Mouse (Mus musculus): Measurements from ENCODE around the gene Fsip1. TPM values are rescaled to one million over a fixed set of nuclear protein-coding genes. Genes with fewer than 3 reads are reported as not detected.

The Fsip1 gene
- polyA plus RNA-seq, 1 experiment from 2014 or later = 2.0 TPM

- no peaks in the 10 kb centered on the region for H3K36me3 ChIP-seq (ENCODE audit: control insufficient read depth, insufficient read depth, low read length)
- no peaks in the 10 kb centered on the region for H3K4me1 ChIP-seq (replicated peaks; ENCODE audit: control insufficient read depth, insufficient read depth, low read length)
- H3K27ac ChIP-seq (ENCODE audit: low read length) = no peak overlapping the region
- H3K4me3 ChIP-seq (ENCODE audit: low read length) = no peak overlapping the region
- 66% methylated on average over 3 of the region's 3 CpGs for WGBS
- ATAC-seq (ENCODE audit: low read depth) = no peak
- H3K9me3 ChIP-seq (ENCODE audit: control insufficient read depth, low read length) = no peaks in the 10 kb centered on the region
- no peaks in the 10 kb centered on the region for H3K27me3 ChIP-seq (ENCODE audit: control insufficient read depth, insufficient read depth, low read depth, low read length)
- no peak overlapping the region for H3K9ac ChIP-seq (ENCODE audit: low read length)
- no peak overlapping the region for H3K4me2 ChIP-seq (ENCODE audit: low read depth, low read length)
Measured at GRCm38 (mm10) chr2:118235614-118236013, 21.2 kb downstream of the Fsip1 start.

GRCm38 (mm10) chr2:118230544-118230943 lies 26.2 kb downstream of the Fsip1 start:
- no peaks in the 10 kb centered on the region for H3K9me3 ChIP-seq (ENCODE audit: control insufficient read depth, low read length)
- H3K4me2 ChIP-seq (ENCODE audit: low read depth, low read length) = no peak overlapping the region
- no peaks in the 10 kb centered on the region for H3K27me3 ChIP-seq (ENCODE audit: control insufficient read depth, insufficient read depth, low read depth, low read length)
- 36% methylated on average over 3 of the region's 3 CpGs for WGBS
- no peaks in the 10 kb centered on the region for H3K4me1 ChIP-seq (replicated peaks; ENCODE audit: control insufficient read depth, insufficient read depth, low read length)
- H3K36me3 ChIP-seq (ENCODE audit: control insufficient read depth, insufficient read depth, low read length) = no peaks in the 10 kb centered on the region
- ATAC-seq (ENCODE audit: low read depth) = peak; percentile 78
- H3K27ac ChIP-seq (ENCODE audit: low read length) = no peak overlapping the region
- H3K9ac ChIP-seq (ENCODE audit: low read length) = no peak overlapping the region
- H3K4me3 ChIP-seq (ENCODE audit: low read length) = no peak overlapping the region

GRCm38 (mm10) chr2:118228486-118229079 lies 28.2 kb downstream of the Fsip1 start:
- no peak overlapping the region for H3K9ac ChIP-seq (ENCODE audit: low read length)
- H3K4me2 ChIP-seq (ENCODE audit: low read depth, low read length) = no peak overlapping the region
- H3K27me3 ChIP-seq (ENCODE audit: control insufficient read depth, insufficient read depth, low read depth, low read length) = no peaks in the 10 kb centered on the region
- 88% methylated on average over 4 of the region's 4 CpGs for WGBS
- no peaks in the 10 kb centered on the region for H3K4me1 ChIP-seq (replicated peaks; ENCODE audit: control insufficient read depth, insufficient read depth, low read length)
- no peak for ATAC-seq (ENCODE audit: low read depth)
- no peaks in the 10 kb centered on the region for H3K9me3 ChIP-seq (ENCODE audit: control insufficient read depth, low read length)
- H3K27ac ChIP-seq (ENCODE audit: low read length) = no peak overlapping the region
- H3K36me3 ChIP-seq (ENCODE audit: control insufficient read depth, insufficient read depth, low read length) = no peaks in the 10 kb centered on the region
- H3K4me3 ChIP-seq (ENCODE audit: low read length) = no peak overlapping the region

GRCm38 (mm10) chr2:118225316-118226041 lies 31.3 kb downstream of the Fsip1 start:
- WGBS = 69% methylated on average over 10 of the region's 10 CpGs

GRCm38 (mm10) chr2:118217993-118218595 lies 38.7 kb downstream of the Fsip1 start:
- H3K4me3 ChIP-seq (ENCODE audit: low read length) = no peak overlapping the region
- no peaks in the 10 kb centered on the region for H3K4me1 ChIP-seq (replicated peaks; ENCODE audit: control insufficient read depth, insufficient read depth, low read length)
- no peak overlapping the region for H3K27ac ChIP-seq (ENCODE audit: low read length)
- no peak overlapping the region for H3K4me2 ChIP-seq (ENCODE audit: low read depth, low read length)
- no peaks in the 10 kb centered on the region; the same call in 1 of the 2 replicates for H3K9me3 ChIP-seq (ENCODE audit: control insufficient read depth, low read length)
- no peaks in the 10 kb centered on the region for H3K27me3 ChIP-seq (ENCODE audit: control insufficient read depth, insufficient read depth, low read depth, low read length)
- H3K9ac ChIP-seq (ENCODE audit: low read length) = no peak overlapping the region
- ATAC-seq (ENCODE audit: low read depth) = no peak
- H3K36me3 ChIP-seq (ENCODE audit: control insufficient read depth, insufficient read depth, low read length) = no peaks in the 10 kb centered on the region
- 50% methylated on average over 4 of the region's 4 CpGs for WGBS

More at GRCm38 (mm10) chr2:118225316-118226041, 31.3 kb downstream of the Fsip1 start:
- H3K4me3 ChIP-seq (ENCODE audit: low read length) = no peak overlapping the region
- no peaks in the 10 kb centered on the region for H3K27me3 ChIP-seq (ENCODE audit: control insufficient read depth, insufficient read depth, low read depth, low read length)
- H3K4me2 ChIP-seq (ENCODE audit: low read depth, low read length) = no peak overlapping the region
- H3K4me1 ChIP-seq (replicated peaks; ENCODE audit: control insufficient read depth, insufficient read depth, low read length) = no peaks in the 10 kb centered on the region
- ATAC-seq (ENCODE audit: low read depth) = no peak
- no peak overlapping the region for H3K27ac ChIP-seq (ENCODE audit: low read length)
- H3K9me3 ChIP-seq (ENCODE audit: control insufficient read depth, low read length) = no peaks in the 10 kb centered on the region; the same call in 1 of the 2 replicates
- no peaks in the 10 kb centered on the region for H3K36me3 ChIP-seq (ENCODE audit: control insufficient read depth, insufficient read depth, low read length)
- no peak overlapping the region for H3K9ac ChIP-seq (ENCODE audit: low read length)

GRCm38 (mm10) chr2:118209712-118210111 lies 47.1 kb downstream of the Fsip1 start:
- Histone ChIP-seq H3K27me3 (ENCODE audit: control insufficient read depth, insufficient read depth, low read depth, low read length) (no peaks in the 10 kb centered on the region), H3K9ac (ENCODE audit: low read length) (no peak overlapping the region), H3K27ac (ENCODE audit: low read length) (no peak overlapping the region), H3K36me3 (ENCODE audit: control insufficient read depth, insufficient read depth, low read length) (no peaks in the 10 kb centered on the region), H3K4me2 (ENCODE audit: low read depth, low read length) (no peak overlapping the region), H3K9me3 (ENCODE audit: control insufficient read depth, low read length) (no peaks in the 10 kb centered on the region), H3K4me3 (ENCODE audit: low read length) (no peak overlapping the region), H3K4me1 (replicated peaks; ENCODE audit: control insufficient read depth, insufficient read depth, low read length) (no peaks in the 10 kb centered on the region)
- 56% methylated on average over 5 of the region's 5 CpGs for WGBS
- ATAC-seq (ENCODE audit: low read depth) = peak; percentile 80

- H3K9ac ChIP-seq (ENCODE audit: low read length) = no peak overlapping the region
- 47% methylated on average over 5 of the region's 5 CpGs for WGBS
- no peaks in the 10 kb centered on the region for H3K36me3 ChIP-seq (ENCODE audit: control insufficient read depth, insufficient read depth, low read length)
- no peaks in the 10 kb centered on the region for H3K9me3 ChIP-seq (ENCODE audit: control insufficient read depth, low read length)
- H3K4me2 ChIP-seq (ENCODE audit: low read depth, low read length) = no peak overlapping the region
- H3K27me3 ChIP-seq (ENCODE audit: control insufficient read depth, insufficient read depth, low read depth, low read length) = no peaks in the 10 kb centered on the region
- no peak overlapping the region for H3K27ac ChIP-seq (ENCODE audit: low read length)
- H3K4me3 ChIP-seq (ENCODE audit: low read length) = no peak overlapping the region
- H3K4me1 ChIP-seq (replicated peaks; ENCODE audit: control insufficient read depth, insufficient read depth, low read length) = peaks cover 2% of the 10 kb centered on the region; the same call in 1 of the 2 replicates
- ATAC-seq (ENCODE audit: low read depth) = no peak
Measured at GRCm38 (mm10) chr2:118208651-118209050, 48.1 kb downstream of the Fsip1 start.

- no peak overlapping the region for H3K27ac ChIP-seq (ENCODE audit: low read length)
- no peaks in the 10 kb centered on the region for H3K9me3 ChIP-seq (ENCODE audit: control insufficient read depth, low read length)
- H3K4me2 ChIP-seq (ENCODE audit: low read depth, low read length) = no peak overlapping the region
- peaks cover 2% of the 10 kb centered on the region; the same call in 1 of the 2 replicates for H3K4me1 ChIP-seq (replicated peaks; ENCODE audit: control insufficient read depth, insufficient read depth, low read length)
- 26% methylated on average over 8 of the region's 8 CpGs for WGBS
- H3K27me3 ChIP-seq (ENCODE audit: control insufficient read depth, insufficient read depth, low read depth, low read length) = no peaks in the 10 kb centered on the region
- no peaks in the 10 kb centered on the region for H3K36me3 ChIP-seq (ENCODE audit: control insufficient read depth, insufficient read depth, low read length)
- no peak overlapping the region for H3K4me3 ChIP-seq (ENCODE audit: low read length)
- no peak for ATAC-seq (ENCODE audit: low read depth)
- no peak overlapping the region for H3K9ac ChIP-seq (ENCODE audit: low read length)
Measured at GRCm38 (mm10) chr2:118205991-118206585, 50.7 kb downstream of the Fsip1 start.

- 60% methylated on average over 4 of the region's 4 CpGs for WGBS
- no peak overlapping the region for H3K9ac ChIP-seq (ENCODE audit: low read length)
- H3K9me3 ChIP-seq (ENCODE audit: control insufficient read depth, low read length) = no peaks in the 10 kb centered on the region
- H3K36me3 ChIP-seq (ENCODE audit: control insufficient read depth, insufficient read depth, low read length) = no peaks in the 10 kb centered on the region
- no peak overlapping the region for H3K4me2 ChIP-seq (ENCODE audit: low read depth, low read length)
- peaks cover 2% of the 10 kb centered on the region; the same call in 1 of the 2 replicates for H3K4me1 ChIP-seq (replicated peaks; ENCODE audit: control insufficient read depth, insufficient read depth, low read length)
- H3K27me3 ChIP-seq (ENCODE audit: control insufficient read depth, insufficient read depth, low read depth, low read length) = no peaks in the 10 kb centered on the region
- ATAC-seq (ENCODE audit: low read depth) = no peak
- H3K27ac ChIP-seq (ENCODE audit: low read length) = no peak overlapping the region
- H3K4me3 ChIP-seq (ENCODE audit: low read length) = no peak overlapping the region
Measured at GRCm38 (mm10) chr2:118204646-118205045, 52.1 kb downstream of the Fsip1 start.
